Mouse (Mus musculus) testis, adult 2 months (tissue): ENCODE results near the gene Itpka. TPM values are rescaled to one million over a fixed set of nuclear protein-coding genes. Genes with fewer than 3 reads are reported as not detected.

Source experiments
- H3K27ac ChIP-seq: fragments of 200-500 bp; 2 replicates; pipeline ENCODE4 v1.5.1; 2012; ENCODE audit warnings: low read depth, low read length; ENCODE audit not compliant: control insufficient read depth, insufficient read depth
- H3K27me3 ChIP-seq: fragments of 200-500 bp; 2 replicates; pipeline ENCODE4 v1.6.1; 2012; ENCODE audit warnings: mild to moderate bottlenecking, low read length, moderate library complexity; ENCODE audit not compliant: control insufficient read depth, insufficient read depth
- H3K36me3 ChIP-seq: fragments of 200-500 bp; 2 replicates; pipeline ENCODE4 v1.6.1; 2012; ENCODE audit warnings: mild to moderate bottlenecking, low read length; ENCODE audit not compliant: control insufficient read depth, insufficient read depth
- H3K4me1 ChIP-seq: fragments of 200-500 bp; 2 replicates; pipeline ENCODE4 v1.6.1; 2012; ENCODE audit warnings: low read length; ENCODE audit not compliant: control insufficient read depth, insufficient read depth
- H3K4me3 ChIP-seq: fragments of 200-500 bp; 2 replicates; pipeline ENCODE4 v1.5.1; 2012; ENCODE audit warnings: low read depth, mild to moderate bottlenecking, low read length, moderate library complexity, mixed read lengths; ENCODE audit not compliant: control insufficient read depth
- CTCF ChIP-seq: fragments of 200-500 bp; IDR thresholded peaks from 2 replicates; pipeline ENCODE4 v1.5.1; 2012; ENCODE audit warnings: low read depth, mild to moderate bottlenecking, inconsistent platforms, low read length, moderate library complexity; ENCODE audit not compliant: control insufficient read depth, insufficient read depth, insufficient replicate concordance
- POLR2A ChIP-seq: fragments of 200-500 bp; IDR thresholded peaks from 2 replicates; pipeline ENCODE4 v1.6.1; 2012; ENCODE audit warnings: low read depth, mild to moderate bottlenecking, inconsistent platforms, low read length, moderate library complexity; ENCODE audit not compliant: control insufficient read depth
- polyA plus RNA-seq: library from polyadenylated mRNA; depleted of rRNA; stranded (reverse); fragments of >200 nt; gene quantifications from 2 replicates; pipeline ENCODE4 v1.2.3, GENCODE M21; 2012

Itpka gene
- polyA plus RNA-seq, 1 experiment = 6.4 TPM

DNA sequence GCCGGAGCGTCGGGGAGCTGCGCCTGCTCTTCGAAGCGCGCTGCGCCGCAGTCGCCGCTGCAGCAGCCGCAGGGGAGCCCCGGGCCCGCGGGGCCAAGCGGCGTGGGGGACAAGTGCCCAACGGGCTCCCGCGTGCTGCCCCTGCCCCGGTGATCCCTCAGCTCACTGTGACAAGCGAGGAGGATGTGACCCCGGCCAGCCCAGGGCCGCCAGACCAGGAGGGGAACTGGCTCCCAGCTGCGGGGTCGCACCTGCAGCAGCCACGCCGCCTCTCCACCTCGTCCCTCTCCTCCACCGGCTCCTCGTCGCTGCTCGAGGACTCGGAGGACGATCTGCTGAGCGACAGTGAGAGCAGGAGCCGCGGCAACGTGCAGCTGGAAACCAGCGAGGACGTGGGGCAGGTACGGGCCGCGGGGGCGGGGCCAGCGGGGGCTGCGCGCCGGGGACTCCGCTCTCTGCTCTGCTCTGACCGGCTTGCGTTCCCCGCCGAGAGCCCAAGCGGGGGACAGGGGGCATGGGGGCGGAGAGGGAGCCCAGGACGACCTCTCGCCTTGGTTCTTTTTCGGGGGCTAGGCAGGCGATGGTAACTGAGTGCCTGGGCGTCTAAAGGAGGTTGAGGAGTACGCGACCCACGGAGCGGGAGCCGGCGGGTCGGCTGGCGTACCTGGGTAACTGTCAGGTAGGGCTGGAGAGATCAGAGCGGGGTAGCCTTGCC lies 481 bp downstream of the Itpka start:
- H3K4me3 ChIP-seq = peak overlapping the region; percentile 85
- H3K27ac ChIP-seq = no peak overlapping the region

DNA sequence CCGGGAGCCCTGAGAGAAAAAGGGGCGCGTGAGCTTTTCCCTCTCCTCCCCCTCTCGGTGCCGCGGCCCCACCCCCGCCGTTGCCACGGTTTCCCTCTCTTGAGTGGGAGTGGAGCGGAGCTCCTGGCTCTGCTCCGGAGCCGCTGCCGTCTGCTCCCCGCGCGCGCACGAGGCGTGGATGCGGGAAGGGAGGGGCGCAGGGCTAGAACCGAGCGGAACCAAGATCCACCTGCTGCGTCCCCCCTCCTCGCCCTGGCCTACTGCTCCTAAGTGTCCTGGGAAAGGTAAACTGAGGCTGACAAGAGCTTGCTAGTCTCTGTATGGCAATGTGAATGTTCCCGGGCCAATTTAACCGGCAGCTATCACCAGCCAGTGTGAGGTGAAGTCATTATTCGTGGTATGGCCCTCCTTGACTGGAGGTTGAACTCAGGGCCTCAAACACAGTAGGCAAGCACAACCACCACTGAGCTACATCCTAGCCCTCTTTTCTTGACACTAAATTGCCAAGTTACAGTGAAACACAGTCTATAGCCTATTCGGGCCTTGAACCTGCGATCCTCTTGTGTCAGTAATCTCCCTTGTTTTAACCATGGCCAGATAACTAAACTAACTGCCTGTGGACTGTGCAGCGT lies 1.2 kb downstream of the Itpka start:
- TF ChIP-seq POLR2A (no peak), CTCF (no peak)
- H3K27me3 ChIP-seq = 0 out of 2 replicates have a peak, but pooled peaks cover 2% of the 10 kb centered on the region
- H3K4me3 ChIP-seq = peak overlapping the region; percentile 85
- H3K27ac ChIP-seq = no peak overlapping the region
- peaks cover 20% of the 10 kb centered on the region for H3K4me1 ChIP-seq
- H3K36me3 ChIP-seq = no peaks in the 10 kb centered on the region

More for the DNA sequence above, 481 bp downstream of the Itpka start:
- TF ChIP-seq POLR2A (no peak), CTCF (no peak)
- 0 out of 2 replicates have a peak, but pooled peaks cover 2% of the 10 kb centered on the region for H3K27me3 ChIP-seq
- H3K4me1 ChIP-seq = peaks cover 20% of the 10 kb centered on the region
- H3K36me3 ChIP-seq = no peaks in the 10 kb centered on the region

DNA sequence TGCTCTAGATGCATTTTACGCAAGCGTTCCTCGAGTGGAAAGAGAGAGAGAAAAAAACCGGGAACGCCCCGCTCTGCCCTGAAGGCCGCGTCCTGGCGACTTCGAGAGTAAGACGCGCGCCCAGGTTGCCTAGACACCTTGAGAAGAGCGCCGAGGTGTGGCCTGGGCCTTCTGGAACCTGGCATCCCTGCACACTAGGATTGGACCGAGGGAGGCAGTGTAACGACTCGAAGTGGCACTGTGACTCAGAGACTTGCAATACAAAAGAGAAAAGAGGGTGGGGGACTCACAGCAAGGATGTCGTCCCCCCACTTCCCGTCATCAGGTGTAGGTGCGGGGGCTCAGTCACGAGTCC lies 1.6 kb downstream of the Itpka start:
- Histone ChIP-seq H3K36me3 (no peaks in the 10 kb centered on the region), H3K4me3 (peak overlapping the region; percentile 10), H3K4me1 (peaks cover 20% of the 10 kb centered on the region), H3K27ac (no peak overlapping the region), H3K27me3 (0 out of 2 replicates have a peak, but pooled peaks cover 2% of the 10 kb centered on the region)
- TF ChIP-seq POLR2A = no peak
- TF ChIP-seq CTCF = no peak

DNA sequence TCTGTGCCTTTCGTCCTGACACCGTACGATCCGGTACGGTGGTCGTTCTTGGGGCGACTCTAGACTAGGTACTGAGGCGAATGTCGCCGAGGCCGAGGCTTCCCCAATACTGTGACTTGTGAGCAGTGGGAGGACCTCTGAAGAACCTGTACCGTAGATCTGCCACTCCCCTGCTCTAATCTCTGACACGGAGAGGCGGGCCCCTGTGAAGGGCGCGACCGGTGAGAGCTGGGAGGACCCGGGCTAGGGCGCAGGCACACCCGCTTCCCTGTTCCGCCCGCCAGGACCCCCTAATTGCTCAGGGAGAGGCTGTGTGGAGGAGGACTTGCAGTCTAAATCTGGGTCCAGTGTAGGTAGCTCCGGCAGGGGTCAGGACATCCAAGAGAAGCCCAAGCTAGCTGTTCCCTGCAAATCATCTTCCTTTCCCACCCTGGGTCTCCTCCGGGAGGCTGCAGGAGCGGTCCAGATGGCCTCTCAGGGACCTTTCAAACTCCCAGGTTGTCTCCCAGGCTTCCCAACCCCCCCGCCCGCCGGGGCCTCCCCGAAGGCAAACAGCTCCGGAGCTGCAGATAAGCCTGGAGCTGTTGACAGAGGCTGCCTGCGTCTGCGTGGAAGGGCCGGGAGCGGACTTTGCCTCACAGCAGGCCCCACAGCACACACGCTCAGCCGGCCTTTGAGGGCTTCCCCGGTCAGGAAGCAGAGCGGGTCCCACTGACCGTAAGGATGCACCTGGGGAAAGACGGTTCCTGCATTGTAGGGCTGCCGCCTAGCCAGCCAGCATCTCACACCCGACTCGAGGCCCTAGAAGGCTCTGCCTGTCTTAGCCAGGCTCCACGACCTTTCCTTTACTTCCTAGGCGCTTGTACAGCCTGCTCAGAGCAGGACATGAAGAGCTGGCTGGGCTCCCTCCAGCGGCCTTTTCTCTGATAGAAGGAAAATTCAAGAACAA lies 2.3 kb downstream of the Itpka start:
- Histone ChIP-seq H3K4me3 (peak overlapping the region; percentile 10), H3K4me1 (peaks cover 20% of the 10 kb centered on the region), H3K27me3 (0 out of 2 replicates have a peak, but pooled peaks cover 2% of the 10 kb centered on the region), H3K36me3 (no peaks in the 10 kb centered on the region), H3K27ac (no peak overlapping the region)
- TF ChIP-seq POLR2A (no peak), CTCF (no peak)

DNA sequence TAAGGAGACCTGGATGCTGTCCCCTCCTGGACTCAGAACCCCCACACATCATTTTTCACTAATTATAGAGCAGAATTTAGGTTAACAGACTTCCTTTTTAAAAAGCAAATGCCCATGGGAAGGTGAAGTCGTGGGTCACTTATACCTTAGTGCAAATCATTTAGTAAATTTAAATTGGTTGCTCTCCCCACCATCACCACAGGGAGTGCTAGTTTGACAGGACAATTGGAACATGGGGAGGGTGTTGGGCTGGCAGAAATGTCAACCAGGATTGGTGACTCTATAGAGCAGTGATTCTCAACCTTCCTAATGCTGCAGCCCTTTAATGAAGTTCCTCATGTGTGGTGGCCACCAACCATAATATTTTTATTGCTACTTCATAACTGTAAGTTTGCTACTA lies 3.1 kb downstream of the Itpka start:
- Histone ChIP-seq H3K27me3 (0 out of 2 replicates have a peak, but pooled peaks cover 2% of the 10 kb centered on the region), H3K27ac (no peak overlapping the region), H3K36me3 (no peaks in the 10 kb centered on the region), H3K4me1 (peaks cover 20% of the 10 kb centered on the region), H3K4me3 (no peak overlapping the region)
- TF ChIP-seq CTCF = no peak
- TF ChIP-seq POLR2A = no peak

DNA sequence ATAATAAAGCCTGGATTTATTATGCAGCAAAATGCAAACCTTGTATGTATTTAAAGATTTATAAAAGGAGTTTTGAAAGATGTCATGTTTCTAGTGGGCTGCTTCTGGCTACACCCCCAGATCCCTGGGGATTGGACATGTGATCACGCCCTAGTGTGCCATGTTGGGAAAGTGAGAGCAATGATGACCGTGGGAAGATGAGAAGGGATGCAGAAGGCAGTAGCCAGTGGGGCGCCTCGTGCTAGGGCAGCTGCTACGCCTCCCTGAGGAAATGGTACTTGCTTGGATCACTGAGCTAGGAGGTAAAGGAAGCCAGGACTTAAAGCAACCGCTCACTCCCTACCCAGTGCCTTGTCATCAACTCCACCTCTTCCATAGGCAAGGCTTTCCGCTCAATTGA lies 5.4 kb downstream of the Itpka start:
- no peak for TF ChIP-seq CTCF
- TF ChIP-seq POLR2A = no peak
- no peak overlapping the region for H3K4me3 ChIP-seq
- peaks cover 14% of the 10 kb centered on the region for H3K4me1 ChIP-seq
- H3K36me3 ChIP-seq = no peaks in the 10 kb centered on the region
- H3K27me3 ChIP-seq = 0 out of 2 replicates have a peak, but pooled peaks cover 2% of the 10 kb centered on the region
- no peak overlapping the region for H3K27ac ChIP-seq
